Mouse (Mus musculus) midbrain, embryonic 13.5 days (tissue): ENCODE measurements around the gene Ahcyl2. TPM values are rescaled to one million over a fixed set of nuclear protein-coding genes. Genes with fewer than 3 reads are reported as not detected.

Experiments
- ATAC-seq: fragments of 200-750 bp; cut with Nextera tagmentation; 2 replicates; pipeline ENCODE4 v1.8.0; 2017; ENCODE audit warnings: mild to moderate bottlenecking, moderate TSS enrichment, moderate library complexity
- H3K27ac ChIP-seq: fragments of 300-500 bp; sonication (generic); 2 replicates; pipeline ENCODE4 v1.5.1; 2015; ENCODE audit warnings: inconsistent platforms, mild to moderate bottlenecking, moderate library complexity
- H3K27me3 ChIP-seq: fragments of 300-500 bp; sonication (generic); 2 replicates; pipeline ENCODE4 v1.6.1; 2015; ENCODE audit warnings: mild to moderate bottlenecking, inconsistent platforms
- H3K36me3 ChIP-seq: fragments of 300-500 bp; sonication (generic); 2 replicates; pipeline ENCODE4 v1.6.1; 2015; ENCODE audit warnings: mild to moderate bottlenecking, inconsistent platforms
- H3K4me1 ChIP-seq: fragments of 300-500 bp; sonication (generic); replicated peaks from 2 replicates; pipeline ENCODE4 v1.6.1; 2015; ENCODE audit warnings: inconsistent platforms
- H3K4me2 ChIP-seq: fragments of 300-500 bp; sonication (generic); replicated peaks from 2 replicates; pipeline ENCODE4 v1.6.1; 2015; ENCODE audit warnings: moderate library complexity, mild to moderate bottlenecking, inconsistent platforms
- H3K4me3 ChIP-seq: fragments of 300-500 bp; sonication (generic); replicated peaks from 2 replicates; pipeline ENCODE4 v1.5.1; 2015; ENCODE audit warnings: mild to moderate bottlenecking, inconsistent platforms
- H3K9ac ChIP-seq: fragments of 300-500 bp; sonication (generic); replicated peaks from 2 replicates; pipeline ENCODE4 v1.6.1; 2015; ENCODE audit warnings: mild to moderate bottlenecking, inconsistent platforms
- H3K9me3 ChIP-seq: fragments of 300-500 bp; sonication (generic); 2 replicates; pipeline ENCODE4 v1.6.1; 2016; ENCODE audit warnings: mild to moderate bottlenecking, inconsistent platforms
- WGBS: fragments of 180-500 bp; shearing (Covaris S2); methylation state at CpG from one replicate; pipeline ENCODE4 v1.1.7; 2015; 5-methylcytosine and 5-hydroxymethylcytosine counted together
- polyA plus RNA-seq: library from polyadenylated mRNA; unstranded; fragments of >200 nt; fragmentation: Nextera tagmentation; extraction: Ambion mirVana; gene quantifications from 2 replicates; pipeline ENCODE4 v1.2.1, GENCODE M21; 2015

Gene Ahcyl2
- polyA plus RNA-seq, 1 experiment from 2014 or later, result 13.1 TPM

DNA sequence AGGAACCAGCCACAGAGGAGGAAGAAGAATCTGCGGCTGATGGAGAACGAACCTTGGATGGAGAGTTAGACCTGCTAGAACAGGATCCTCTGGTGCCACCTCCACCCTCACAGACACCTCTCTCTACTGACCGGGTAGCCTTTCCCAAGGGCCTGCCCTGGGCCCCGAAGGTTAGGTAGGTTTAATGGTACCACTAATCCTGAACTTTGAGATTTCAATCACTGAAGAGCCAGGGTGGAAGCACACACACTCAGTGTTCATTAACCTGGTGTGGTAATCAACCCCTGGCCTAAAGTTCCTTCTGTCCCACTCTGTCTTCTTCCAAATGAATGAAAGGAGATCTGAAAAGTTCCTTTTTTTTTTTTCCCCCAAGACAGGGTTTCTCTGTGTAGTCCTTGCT, 163.4 kb downstream of the Ahcyl2 start:
- Histone ChIP-seq H3K36me3 (no peaks in the 10 kb centered on the region), H3K27ac (no peak overlapping the region), H3K9ac (no peak overlapping the region), H3K9me3 (no peaks in the 10 kb centered on the region), H3K4me1 (no peaks in the 10 kb centered on the region), H3K27me3 (no peaks in the 10 kb centered on the region), H3K4me2 (no peak overlapping the region), H3K4me3 (no peak overlapping the region)
- no peak for ATAC-seq
- WGBS, result 90% methylated on average over 4 of the region's 4 CpGs

DNA sequence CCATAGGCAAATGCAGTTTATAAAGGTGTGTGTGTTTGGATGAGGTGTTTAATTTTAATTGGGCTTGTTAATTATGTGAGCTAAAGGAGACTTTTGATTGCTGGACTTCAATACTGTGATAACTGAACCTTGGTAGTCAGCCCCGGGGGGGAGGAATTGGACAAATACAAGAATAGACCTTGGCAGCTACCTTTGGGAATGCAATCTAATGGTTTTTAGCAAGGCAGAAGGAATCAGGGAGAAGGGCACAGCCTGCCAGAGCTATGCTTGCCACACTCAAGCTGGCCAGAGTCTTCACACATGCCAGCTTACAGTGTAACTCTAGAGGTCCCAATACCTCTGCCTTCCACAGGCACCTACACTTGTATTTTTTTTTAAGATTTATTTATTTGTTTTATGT, 167.9 kb downstream of the Ahcyl2 start:
- no peak overlapping the region for H3K4me3 ChIP-seq
- no peak for ATAC-seq
- H3K27me3 ChIP-seq, result no peaks in the 10 kb centered on the region
- H3K9me3 ChIP-seq, result no peaks in the 10 kb centered on the region
- no peak overlapping the region for H3K4me2 ChIP-seq
- H3K9ac ChIP-seq, result no peak overlapping the region
- H3K36me3 ChIP-seq, result no peaks in the 10 kb centered on the region
- 93% methylated on average over 1 of the region's 1 CpGs for WGBS
- H3K27ac ChIP-seq, result no peak overlapping the region
- H3K4me1 ChIP-seq, result no peaks in the 10 kb centered on the region

DNA sequence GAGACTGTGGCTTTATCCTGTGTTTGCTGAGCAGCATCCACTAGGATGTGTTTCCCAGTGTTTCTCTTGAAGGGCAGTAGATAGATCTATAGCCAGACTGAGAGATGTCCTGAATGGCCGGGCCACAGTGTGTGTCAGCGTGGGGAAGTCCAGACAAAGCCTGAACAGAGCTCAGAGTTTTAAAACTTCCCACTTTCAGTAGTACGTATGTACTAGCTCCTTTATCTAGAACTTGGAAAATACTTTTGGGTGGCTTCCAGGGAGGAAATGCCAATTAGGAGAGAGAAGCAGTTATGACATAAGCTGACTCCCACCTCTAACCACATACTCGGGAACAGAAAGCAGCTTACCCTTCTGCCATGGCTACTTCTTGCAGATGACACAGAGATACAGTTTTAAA, 172.6 kb downstream of the Ahcyl2 start:
- H3K27ac ChIP-seq, result no peak overlapping the region
- no peak overlapping the region for H3K4me3 ChIP-seq
- H3K9ac ChIP-seq, result no peak overlapping the region
- 93% methylated on average over 4 of the region's 4 CpGs for WGBS
- no peaks in the 10 kb centered on the region for H3K4me1 ChIP-seq
- H3K4me2 ChIP-seq, result no peak overlapping the region
- no peak for ATAC-seq
- H3K27me3 ChIP-seq, result no peaks in the 10 kb centered on the region
- H3K36me3 ChIP-seq, result no peaks in the 10 kb centered on the region
- no peaks in the 10 kb centered on the region for H3K9me3 ChIP-seq

DNA sequence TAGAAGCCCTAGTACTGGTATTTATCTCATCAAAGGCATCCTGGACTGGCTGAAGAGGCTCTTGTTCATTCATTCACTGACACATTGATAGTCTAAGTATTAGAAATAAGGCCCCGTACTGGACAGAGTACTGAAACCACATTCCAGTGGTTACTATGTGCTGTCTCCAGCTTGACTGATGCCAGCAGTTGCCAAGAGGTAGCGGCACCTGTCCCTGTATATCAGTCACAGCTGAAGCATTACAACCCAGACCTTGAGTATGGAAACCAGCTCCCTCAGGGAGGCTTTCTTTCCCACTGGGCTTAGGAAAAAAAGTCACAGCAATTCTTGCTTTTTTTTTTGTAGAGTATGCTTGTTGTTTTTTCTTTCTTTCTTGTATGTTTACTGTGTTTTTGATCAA, 173.2 kb downstream of the Ahcyl2 start:
- ATAC-seq, result no peak
- Histone ChIP-seq H3K4me2 (no peak overlapping the region), H3K9me3 (no peaks in the 10 kb centered on the region), H3K4me1 (no peaks in the 10 kb centered on the region), H3K27me3 (no peaks in the 10 kb centered on the region), H3K9ac (no peak overlapping the region), H3K27ac (no peak overlapping the region), H3K4me3 (no peak overlapping the region), H3K36me3 (no peaks in the 10 kb centered on the region)
- 77% methylated on average over 2 of the region's 2 CpGs for WGBS

DNA sequence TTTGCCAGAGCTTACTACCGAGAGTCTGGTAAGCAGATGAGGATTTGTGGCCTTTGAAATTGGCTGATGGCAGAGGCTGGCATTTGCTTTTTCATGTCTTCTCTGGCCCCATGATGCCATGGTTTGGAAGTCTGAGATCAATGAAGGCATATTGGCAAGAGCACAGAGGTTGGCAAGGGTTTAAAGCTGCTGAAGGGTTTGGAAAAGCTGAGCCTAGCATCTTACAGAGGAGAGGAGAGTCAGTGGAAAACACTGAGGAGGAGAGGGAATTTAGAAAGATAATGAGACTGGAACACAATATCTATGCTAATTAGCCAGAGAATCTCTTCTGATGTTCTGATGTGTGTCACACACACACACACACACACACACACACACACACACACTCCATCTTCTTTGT, 176.7 kb downstream of the Ahcyl2 start:
- 56% methylated on average over 1 of the region's 1 CpGs for WGBS
- Histone ChIP-seq H3K4me2 (no peak overlapping the region), H3K4me3 (no peak overlapping the region), H3K36me3 (no peaks in the 10 kb centered on the region), H3K4me1 (no peaks in the 10 kb centered on the region), H3K9me3 (no peaks in the 10 kb centered on the region), H3K27ac (no peak overlapping the region), H3K27me3 (no peaks in the 10 kb centered on the region), H3K9ac (no peak overlapping the region)
- no peak for ATAC-seq

DNA sequence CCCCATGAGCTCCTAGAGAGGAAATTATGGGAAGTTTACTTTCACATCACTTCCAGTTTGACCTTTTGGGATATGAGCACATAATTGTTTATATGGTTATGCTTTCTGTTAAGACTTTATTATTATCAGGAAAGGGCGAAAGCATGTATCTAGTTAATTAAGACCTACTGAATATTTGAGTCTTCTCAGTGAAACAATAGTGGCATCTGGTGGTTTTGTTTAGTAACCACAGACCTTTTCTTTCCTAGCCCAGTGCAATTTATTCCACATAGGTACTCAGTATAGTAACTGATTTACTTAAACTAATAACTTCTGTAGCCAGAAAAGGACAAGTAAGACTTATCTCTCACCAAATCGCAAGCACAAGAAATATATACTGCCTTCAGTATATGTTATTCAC, 178.8 kb downstream of the Ahcyl2 start:
- Histone ChIP-seq H3K9me3 (no peaks in the 10 kb centered on the region), H3K27ac (no peak overlapping the region), H3K4me1 (no peaks in the 10 kb centered on the region), H3K4me2 (no peak overlapping the region), H3K27me3 (no peaks in the 10 kb centered on the region), H3K4me3 (no peak overlapping the region), H3K9ac (no peak overlapping the region), H3K36me3 (no peaks in the 10 kb centered on the region)
- ATAC-seq, result no peak
- WGBS, result 95% methylated on average over 2 of the region's 2 CpGs

DNA sequence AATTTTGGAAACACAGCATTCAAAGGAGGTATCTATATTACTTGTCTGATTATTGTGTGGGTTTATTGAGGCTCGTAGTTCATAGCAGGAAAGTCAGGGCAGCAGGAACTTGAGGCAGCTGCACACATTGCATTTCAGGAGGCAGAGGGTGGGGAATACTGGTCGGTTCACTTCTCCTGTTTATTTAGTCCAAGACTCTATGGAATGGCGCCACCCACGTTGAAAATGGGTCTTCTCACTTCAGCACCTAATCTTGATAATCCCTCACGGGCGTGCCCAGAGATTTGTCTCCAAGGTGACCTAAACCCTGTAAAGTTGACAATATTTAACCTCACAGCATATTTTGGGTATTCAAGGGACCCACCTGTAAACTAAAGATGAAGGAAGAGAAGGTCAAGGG, 180.0 kb downstream of the Ahcyl2 start:
- H3K4me1 ChIP-seq, result no peaks in the 10 kb centered on the region
- no peak overlapping the region for H3K4me3 ChIP-seq
- no peaks in the 10 kb centered on the region for H3K27me3 ChIP-seq
- H3K36me3 ChIP-seq, result no peaks in the 10 kb centered on the region
- 70% methylated on average over 6 of the region's 6 CpGs for WGBS
- no peaks in the 10 kb centered on the region for H3K9me3 ChIP-seq
- no peak for ATAC-seq
- H3K9ac ChIP-seq, result no peak overlapping the region
- no peak overlapping the region for H3K4me2 ChIP-seq
- H3K27ac ChIP-seq, result no peak overlapping the region

DNA sequence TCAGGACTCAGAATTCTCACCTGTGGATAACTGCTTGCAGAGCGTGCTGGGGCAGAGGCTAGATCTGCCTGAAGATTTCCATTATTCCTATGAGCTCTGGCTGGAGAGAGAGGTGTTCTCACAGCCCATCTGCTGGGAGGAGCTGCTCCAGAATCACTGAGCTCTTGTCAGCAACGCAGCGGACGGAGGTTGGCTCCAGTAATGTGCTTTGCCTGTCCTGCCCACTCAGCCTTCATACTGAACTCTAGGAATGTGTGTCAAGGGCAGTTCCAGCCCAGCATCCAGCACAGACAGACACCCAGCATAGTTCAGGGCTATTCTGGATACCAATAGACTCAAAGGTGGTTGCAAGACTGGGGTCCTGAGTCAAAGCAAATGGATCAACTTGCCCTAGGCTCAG, 188.9 kb downstream of the Ahcyl2 start:
- H3K4me2 ChIP-seq, result no peak overlapping the region
- 92% methylated on average over 4 of the region's 4 CpGs for WGBS
- no peak for ATAC-seq
- no peaks in the 10 kb centered on the region for H3K9me3 ChIP-seq
- no peaks in the 10 kb centered on the region for H3K27me3 ChIP-seq
- no peak overlapping the region for H3K4me3 ChIP-seq
- H3K4me1 ChIP-seq, result no peaks in the 10 kb centered on the region
- no peak overlapping the region for H3K27ac ChIP-seq
- no peak overlapping the region for H3K9ac ChIP-seq
- no peaks in the 10 kb centered on the region for H3K36me3 ChIP-seq

DNA sequence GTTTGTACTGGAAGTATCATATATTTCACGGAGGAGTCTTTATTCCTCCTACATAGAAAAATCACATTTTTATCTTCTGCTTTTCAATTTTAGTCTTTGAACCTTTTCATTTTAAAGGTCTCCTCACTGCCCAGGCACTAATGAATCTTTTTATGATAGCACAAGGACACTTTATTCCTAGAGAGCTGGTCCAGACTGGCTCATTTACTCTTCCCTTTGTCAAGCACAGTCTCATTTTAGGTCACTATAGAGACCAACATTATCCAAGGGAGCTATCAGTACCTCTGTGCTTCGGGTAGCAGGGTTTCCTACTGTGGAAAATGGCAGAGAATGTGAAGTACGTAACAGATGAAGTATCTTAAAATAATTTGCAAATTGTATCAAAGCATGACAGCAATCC, 190.9 kb downstream of the Ahcyl2 start:
- no peak for ATAC-seq
- H3K9ac ChIP-seq, result no peak overlapping the region
- no peaks in the 10 kb centered on the region for H3K27me3 ChIP-seq
- WGBS, result 79% methylated on average over 3 of the region's 3 CpGs
- no peak overlapping the region for H3K27ac ChIP-seq
- no peak overlapping the region for H3K4me2 ChIP-seq
- H3K36me3 ChIP-seq, result no peaks in the 10 kb centered on the region
- no peaks in the 10 kb centered on the region for H3K9me3 ChIP-seq
- H3K4me3 ChIP-seq, result no peak overlapping the region
- no peaks in the 10 kb centered on the region for H3K4me1 ChIP-seq

DNA sequence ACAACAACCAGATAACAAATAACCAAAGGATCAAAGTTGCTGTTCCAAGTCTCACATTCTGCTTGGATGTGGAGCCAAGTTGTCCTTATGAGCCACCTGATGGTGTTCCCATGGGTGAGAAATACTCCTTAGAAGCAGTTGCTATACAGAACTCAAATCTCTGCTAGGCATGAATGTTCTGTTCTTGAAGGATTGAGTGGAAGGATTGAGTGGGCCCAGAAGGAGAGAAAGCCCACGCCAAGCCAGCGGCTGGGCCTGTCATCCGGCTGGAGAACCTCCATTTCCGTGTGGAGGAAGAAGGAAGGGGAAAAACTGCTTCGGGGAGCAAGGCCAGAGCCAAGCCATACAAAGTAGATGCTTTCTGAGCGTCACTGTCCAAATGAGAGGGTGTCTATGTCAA, 193.3 kb downstream of the Ahcyl2 start:
- H3K4me2 ChIP-seq, result no peak overlapping the region
- no peaks in the 10 kb centered on the region for H3K4me1 ChIP-seq
- no peak overlapping the region for H3K27ac ChIP-seq
- no peaks in the 10 kb centered on the region for H3K9me3 ChIP-seq
- H3K4me3 ChIP-seq, result no peak overlapping the region
- WGBS, result 88% methylated on average over 6 of the region's 6 CpGs
- no peaks in the 10 kb centered on the region for H3K36me3 ChIP-seq
- no peak for ATAC-seq
- no peak overlapping the region for H3K9ac ChIP-seq
- no peaks in the 10 kb centered on the region for H3K27me3 ChIP-seq

Other genes with a start within 250 kb of the Ahcyl2 start
- 1.3 and 1.6 TPM in 2 replicates for gene Irf5, start 241.4 kb upstream of the Ahcyl2 start, polyA plus RNA-seq
- gene Tnpo3, start 158.1 kb upstream of the Ahcyl2 start, polyA plus RNA-seq, result 97.7 and 106 TPM in 2 replicates
- 3.4 and 6.0 TPM in 2 replicates for gene Tspan33, start 73.8 kb upstream of the Ahcyl2 start, polyA plus RNA-seq
- gene Smo, start 32.5 kb upstream of the Ahcyl2 start, polyA plus RNA-seq, result 14.2 and 19.2 TPM in 2 replicates
- gene Strip2, start 149.0 kb downstream of the Ahcyl2 start, polyA plus RNA-seq, result 1.4 and 1.6 TPM in 2 replicates